Mouse (Mus musculus) 416B (cell line): ENCODE measurements around the gene Col12a1.
"Not testable (repeated sequence)": the region's sequence is repeated elsewhere in the genome, so short reads cannot be mapped to it uniquely, and the experiment has no call there.

Experiments used
- DNase-seq: peaks from one replicate; pipeline ENCODE4 v3.0.0; 2011; ENCODE audit warnings: low read depth

The Col12a1 gene

GRCm38 (mm10) chr9:79689771-79690535 lies 28.7 kb downstream of the Col12a1 start:
- no peak for DNase-seq

- no peak for DNase-seq
Observed at GRCm38 (mm10) chr9:79689342-79689741, 29.3 kb downstream of the Col12a1 start.

GRCm38 (mm10) chr9:79687227-79687626 lies 31.4 kb downstream of the Col12a1 start:
- no peak for DNase-seq

GRCm38 (mm10) chr9:79686049-79686448 lies 32.6 kb downstream of the Col12a1 start:
- DNase-seq = no peak

- DNase-seq = peak; percentile 17
Observed at GRCm38 (mm10) chr9:79680453-79681240, 38.0 kb downstream of the Col12a1 start.

- not testable (repeated sequence) for DNase-seq
Observed at GRCm38 (mm10) chr9:79668806-79669205, 49.8 kb downstream of the Col12a1 start.

- DNase-seq = no peak
Observed at GRCm38 (mm10) chr9:79653327-79654150, 65.1 kb downstream of the Col12a1 start.

GRCm38 (mm10) chr9:79648587-79648986 lies 70.0 kb downstream of the Col12a1 start:
- no peak for DNase-seq

GRCm38 (mm10) chr9:79645757-79646156 lies 72.9 kb downstream of the Col12a1 start:
- no peak for DNase-seq

GRCm38 (mm10) chr9:79639430-79640090 lies 79.1 kb downstream of the Col12a1 start:
- DNase-seq = no peak

- DNase-seq = no peak
Observed at GRCm38 (mm10) chr9:79637879-79638278, 80.8 kb downstream of the Col12a1 start.

GRCm38 (mm10) chr9:79634076-79634475 lies 84.6 kb downstream of the Col12a1 start:
- no peak for DNase-seq

- no peak for DNase-seq
Observed at GRCm38 (mm10) chr9:79631186-79631585, 87.4 kb downstream of the Col12a1 start.

- no peak for DNase-seq
Observed at GRCm38 (mm10) chr9:79618839-79619597, 99.6 kb downstream of the Col12a1 start.

- no peak for DNase-seq
Observed at GRCm38 (mm10) chr9:79617336-79617735, 101.3 kb downstream of the Col12a1 start.

GRCm38 (mm10) chr9:79616040-79616439 lies 102.6 kb downstream of the Col12a1 start:
- no peak for DNase-seq

GRCm38 (mm10) chr9:79610286-79610685 lies 108.3 kb downstream of the Col12a1 start:
- DNase-seq = no peak

GRCm38 (mm10) chr9:79609661-79610060 lies 109.0 kb downstream of the Col12a1 start:
- DNase-seq = no peak

GRCm38 (mm10) chr9:79608795-79609194 lies 109.8 kb downstream of the Col12a1 start:
- no peak for DNase-seq

- no peak for DNase-seq
Observed at GRCm38 (mm10) chr9:79608062-79608531, 110.5 kb downstream of the Col12a1 start.

- no peak for DNase-seq
Observed at GRCm38 (mm10) chr9:79606122-79606521, 112.5 kb downstream of the Col12a1 start.
